Mouse (Mus musculus): ENCODE measurements around the gene Fam234b.

DNA sequence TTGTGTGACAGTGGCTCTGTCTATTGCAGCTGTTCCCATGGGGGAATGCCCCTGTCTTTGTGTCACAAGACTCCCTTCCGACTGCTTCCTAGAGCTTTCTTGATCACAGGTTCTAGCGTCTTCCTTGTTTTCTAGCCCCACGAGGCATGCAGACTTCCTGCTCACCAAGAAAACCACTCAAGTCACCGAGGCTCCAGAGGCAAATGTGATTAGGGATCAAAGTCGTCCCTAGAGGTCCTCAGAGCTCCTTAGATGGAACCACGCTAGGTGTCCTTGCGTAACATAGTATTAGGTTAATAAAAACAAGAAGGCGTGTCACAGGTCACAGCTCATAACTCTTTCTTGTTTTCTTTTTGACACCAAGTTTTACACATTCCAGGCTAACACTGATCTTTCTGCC is 13.8 kb upstream of the Fam234b start:
- TF ChIP-seq GATA1 (IDR thresholded peaks at IDR 0.05; ENCODE audit: borderline replicate concordance, low read length) (no peak), FLI1 (IDR thresholded peaks at IDR 0.05; ENCODE audit: low read length) (no peak)
